Mouse (Mus musculus) embryonic fibroblast, embryonic 13.5 days (primary cell): ENCODE results near the gene Ffar1.

Experiments used
- CTCF ChIP-seq: IDR thresholded peaks from 2 replicates; pipeline ENCODE4 v1.5.1; 2011; ENCODE audit warnings: mild to moderate bottlenecking, control low read depth, low read length, moderate library complexity, borderline replicate concordance; ENCODE audit not compliant: insufficient read depth
- POLR2A ChIP-seq: IDR thresholded peaks from 2 replicates; pipeline ENCODE4 v1.6.1; 2011; ENCODE audit warnings: low read depth, mild to moderate bottlenecking, control low read depth, low read length, moderate library complexity

- TF ChIP-seq CTCF (no peak), POLR2A (no peak)
Measured at GRCm38 (mm10) chr7:30821532-30821931, 39.8 kb downstream of the Ffar1 start.
